Mouse (Mus musculus) ES-Bruce4 (cell line): ENCODE data around the gene Trdn. TPM values are rescaled to one million over a fixed set of nuclear protein-coding genes. Genes with fewer than 3 reads are reported as not detected.

Source experiments
- H3K27ac ChIP-seq: 2 replicates; pipeline ENCODE4 v1.5.1; 2012; ENCODE audit warnings: low read length, inconsistent platforms; ENCODE audit not compliant: insufficient read depth
- H3K27me3 ChIP-seq: 2 replicates; pipeline ENCODE4 v1.6.1; 2012; ENCODE audit warnings: mild to moderate bottlenecking, low read length, inconsistent platforms; ENCODE audit not compliant: control insufficient read depth, poor library complexity, insufficient read depth, severe bottlenecking
- H3K36me3 ChIP-seq: 2 replicates; pipeline ENCODE4 v1.6.1; 2012; ENCODE audit warnings: inconsistent platforms, mild to moderate bottlenecking, low read length, moderate library complexity; ENCODE audit not compliant: control insufficient read depth, poor library complexity, insufficient read depth, severe bottlenecking
- H3K4me1 ChIP-seq: one replicate; pipeline ENCODE4 v1.8.1; 2011; ENCODE audit warnings: low read length; ENCODE audit not compliant: control insufficient read depth, insufficient read depth
- H3K4me3 ChIP-seq: 2 replicates; pipeline ENCODE4 v1.5.1; 2011; ENCODE audit warnings: low read depth, mild to moderate bottlenecking, low read length
- H3K9ac ChIP-seq: 2 replicates; pipeline ENCODE4 v1.6.1; 2012; ENCODE audit warnings: low read depth, mild to moderate bottlenecking, inconsistent platforms; ENCODE audit not compliant: poor library complexity, severe bottlenecking
- H3K9me3 ChIP-seq: replicated peaks from 2 replicates; pipeline ENCODE4 v1.6.1; 2012; ENCODE audit warnings: mild to moderate bottlenecking, low read length, inconsistent platforms; ENCODE audit not compliant: control insufficient read depth, poor library complexity, insufficient read depth, severe bottlenecking
- CTCF ChIP-seq: IDR thresholded peaks from one replicate; pipeline ENCODE4 v1.8.1; 2011; ENCODE audit warnings: low read depth, low read length
- EP300 ChIP-seq: IDR thresholded peaks from 2 replicates; pipeline ENCODE4 v1.6.1; 2011; ENCODE audit warnings: low read depth, low read length; ENCODE audit not compliant: insufficient read depth
- POLR2A ChIP-seq: IDR thresholded peaks from one replicate; pipeline ENCODE4 v1.8.1; 2011; ENCODE audit warnings: low read length; ENCODE audit not compliant: insufficient read depth
- polyA plus RNA-seq: library from polyadenylated mRNA; stranded (reverse); fragments of >200 nt; gene quantifications from 2 replicates; pipeline ENCODE4 v1.2.4, GENCODE M21; 2011; ENCODE audit warnings: low read depth; ENCODE audit not compliant: missing spikeins, insufficient read depth, insufficient read length

Trdn gene
- polyA plus RNA-seq, 1 experiment = not detected

GRCm38 (mm10) chr10:33179731-33180631 lies 99.6 kb downstream of the Trdn start:
- no peaks in the 10 kb centered on the region for H3K27me3 ChIP-seq
- no peak overlapping the region for H3K9ac ChIP-seq
- TF ChIP-seq EP300 = no peak
- no peak for TF ChIP-seq POLR2A
- H3K4me3 ChIP-seq = no peak overlapping the region
- no peaks in the 10 kb centered on the region for H3K36me3 ChIP-seq
- H3K4me1 ChIP-seq = no peaks in the 10 kb centered on the region
- H3K27ac ChIP-seq = no peak overlapping the region
- no peaks in the 10 kb centered on the region for H3K9me3 ChIP-seq

GRCm38 (mm10) chr10:33189031-33189430 lies 108.7 kb downstream of the Trdn start:
- no peak overlapping the region for H3K27ac ChIP-seq
- no peak overlapping the region for H3K4me3 ChIP-seq
- H3K36me3 ChIP-seq = no peaks in the 10 kb centered on the region
- H3K9ac ChIP-seq = no peak overlapping the region
- H3K9me3 ChIP-seq = no peaks in the 10 kb centered on the region
- H3K4me1 ChIP-seq = no peaks in the 10 kb centered on the region
- TF ChIP-seq CTCF = no peak
- TF ChIP-seq POLR2A = no peak
- TF ChIP-seq EP300 = no peak
- no peaks in the 10 kb centered on the region for H3K27me3 ChIP-seq

- Histone ChIP-seq H3K36me3 (no peaks in the 10 kb centered on the region), H3K27ac (no peak overlapping the region), H3K27me3 (no peaks in the 10 kb centered on the region), H3K4me3 (no peak overlapping the region), H3K4me1 (no peaks in the 10 kb centered on the region), H3K9me3 (no peaks in the 10 kb centered on the region), H3K9ac (no peak overlapping the region)
- no peak for TF ChIP-seq CTCF
- TF ChIP-seq POLR2A = no peak
- no peak for TF ChIP-seq EP300
Observed at GRCm38 (mm10) chr10:33195919-33196318, 115.6 kb downstream of the Trdn start.

- Histone ChIP-seq H3K4me3 (no peak overlapping the region), H3K9ac (no peak overlapping the region), H3K27me3 (no peaks in the 10 kb centered on the region), H3K27ac (no peak overlapping the region), H3K9me3 (no peaks in the 10 kb centered on the region), H3K4me1 (no peaks in the 10 kb centered on the region), H3K36me3 (no peaks in the 10 kb centered on the region)
- no peak for TF ChIP-seq CTCF
- no peak for TF ChIP-seq EP300
- no peak for TF ChIP-seq POLR2A
Observed at GRCm38 (mm10) chr10:33198257-33198656, 117.9 kb downstream of the Trdn start.

- Histone ChIP-seq H3K27ac (no peak overlapping the region), H3K9me3 (no peaks in the 10 kb centered on the region), H3K27me3 (no peaks in the 10 kb centered on the region), H3K36me3 (no peaks in the 10 kb centered on the region), H3K4me1 (no peaks in the 10 kb centered on the region), H3K4me3 (no peak overlapping the region), H3K9ac (no peak overlapping the region)
- TF ChIP-seq CTCF (no peak), POLR2A (no peak), EP300 (no peak)
Observed at GRCm38 (mm10) chr10:33210411-33210810, 130.1 kb downstream of the Trdn start.

GRCm38 (mm10) chr10:33253911-33254310 lies 173.6 kb downstream of the Trdn start:
- H3K36me3 ChIP-seq = no peaks in the 10 kb centered on the region
- TF ChIP-seq EP300 = no peak
- TF ChIP-seq POLR2A = no peak
- TF ChIP-seq CTCF = no peak
- H3K9me3 ChIP-seq = no peaks in the 10 kb centered on the region
- no peak overlapping the region for H3K27ac ChIP-seq
- H3K27me3 ChIP-seq = no peaks in the 10 kb centered on the region
- no peak overlapping the region for H3K9ac ChIP-seq
- H3K4me1 ChIP-seq = no peaks in the 10 kb centered on the region
- no peak overlapping the region for H3K4me3 ChIP-seq
